Mouse (Mus musculus) forebrain, embryonic 14.5 days (tissue): ENCODE measurements at regions not wholly inside any gene's neighbourhood (a gene's known extent, or its start where the extent isn't known, plus 50 kb on each side); places are given as distances from the start of the nearest gene placed in this dataset.
"Not testable (repeated sequence)": the region's sequence is repeated elsewhere in the genome, so short reads cannot be mapped to it uniquely, and the experiment has no call there.

Experiments used
- ATAC-seq: fragments of 200-750 bp; cut with Nextera tagmentation; 2 replicates; pipeline ENCODE4 v1.8.0; 2017; ENCODE audit warnings: mild to moderate bottlenecking, moderate library complexity
- DNase-seq: peaks from one replicate; pipeline ENCODE4 v3.0.0-alpha.2; 2015; ENCODE audit warnings: low spot score
- H3K27ac ChIP-seq: fragments of 300-500 bp; sonication (generic); 2 replicates; pipeline ENCODE4 v1.5.1; 2014; ENCODE audit warnings: low read depth, mild to moderate bottlenecking, control low read depth, low read length, moderate library complexity
- H3K27me3 ChIP-seq: fragments of 300-500 bp; sonication (generic); replicated peaks from 2 replicates; pipeline ENCODE4 v1.6.1; 2014; ENCODE audit warnings: low read length, control low read depth, mixed read lengths; ENCODE audit not compliant: control insufficient read depth, insufficient read depth
- H3K36me3 ChIP-seq: fragments of 300-500 bp; sonication (generic); 2 replicates; pipeline ENCODE4 v1.6.1; 2014; ENCODE audit warnings: low read length, control low read depth; ENCODE audit not compliant: control insufficient read depth, insufficient read depth
- H3K4me1 ChIP-seq: fragments of 300-500 bp; sonication (generic); 2 replicates; pipeline ENCODE4 v1.6.1; 2014; ENCODE audit warnings: antibody characterized with exemption, low read length, control low read depth; ENCODE audit not compliant: control insufficient read depth, insufficient read depth
- H3K4me2 ChIP-seq: fragments of 300-500 bp; sonication (generic); 2 replicates; pipeline ENCODE4 v1.6.1; 2014; ENCODE audit warnings: mild to moderate bottlenecking, control low read depth, low read length
- H3K4me3 ChIP-seq: fragments of 300-500 bp; sonication (generic); 2 replicates; pipeline ENCODE4 v1.5.1; 2014; ENCODE audit warnings: low read depth, low read length, control low read depth
- H3K9ac ChIP-seq: fragments of 300-500 bp; sonication (generic); 2 replicates; pipeline ENCODE4 v1.6.1; 2014; ENCODE audit warnings: mild to moderate bottlenecking, low read length, control low read depth, moderate library complexity
- H3K9me3 ChIP-seq: fragments of 300-500 bp; sonication (generic); replicated peaks from 2 replicates; pipeline ENCODE4 v1.6.1; 2016; ENCODE audit warnings: low read length, control low read depth, mixed read lengths; ENCODE audit not compliant: control insufficient read depth
- WGBS: fragments of 180-500 bp; shearing (Covaris S2); extraction: QIAGEN DNeasy Blood & Tissue Kit; methylation state at CpG from one replicate; pipeline ENCODE4 v1.1.7; 2014; 5-methylcytosine and 5-hydroxymethylcytosine counted together

- not testable (repeated sequence) for H3K9me3 ChIP-seq, H3K4me2 ChIP-seq, DNase-seq, H3K27me3 ChIP-seq, H3K9ac ChIP-seq, H3K4me3 ChIP-seq, H3K4me1 ChIP-seq, H3K36me3 ChIP-seq, ATAC-seq, H3K27ac ChIP-seq
- 32% methylated on average over 10 of the region's 10 CpGs for WGBS
Observed at GRCm38 (mm10) chr9:11441241-11441997, 536.8 kb upstream of the Cntn5 start.

GRCm38 (mm10) chr9:11436443-11437167, 532.0 kb upstream of the Cntn5 start:
- ATAC-seq (no peak), DNase-seq (no peak)
- 77% methylated on average over 1 of the region's 1 CpGs for WGBS

GRCm38 (mm10) chr9:11436014-11436413, 531.4 kb upstream of the Cntn5 start:
- WGBS, result 83% methylated on average over 2 of the region's 2 CpGs

More at GRCm38 (mm10) chr9:11436443-11437167, 532.0 kb upstream of the Cntn5 start:
- H3K4me2 ChIP-seq, result no peak overlapping the region
- H3K9ac ChIP-seq, result no peak overlapping the region
- no peak overlapping the region for H3K27ac ChIP-seq
- no peaks in the 10 kb centered on the region for H3K9me3 ChIP-seq
- H3K4me3 ChIP-seq, result no peak overlapping the region
- no peaks in the 10 kb centered on the region for H3K36me3 ChIP-seq
- no peaks in the 10 kb centered on the region for H3K27me3 ChIP-seq
- H3K4me1 ChIP-seq, result no peaks in the 10 kb centered on the region

GRCm38 (mm10) chr9:11435019-11435418, 530.4 kb upstream of the Cntn5 start:
- no peaks in the 10 kb centered on the region for H3K4me1 ChIP-seq
- H3K27me3 ChIP-seq, result no peaks in the 10 kb centered on the region
- no peak overlapping the region for H3K27ac ChIP-seq
- H3K9ac ChIP-seq, result no peak overlapping the region
- ATAC-seq (no peak), DNase-seq (peak; percentile 29)
- H3K4me3 ChIP-seq, result no peak overlapping the region
- no peaks in the 10 kb centered on the region for H3K9me3 ChIP-seq
- H3K4me2 ChIP-seq, result no peak overlapping the region
- 30% methylated on average over 2 of the region's 2 CpGs for WGBS
- H3K36me3 ChIP-seq, result no peaks in the 10 kb centered on the region

More at GRCm38 (mm10) chr9:11436014-11436413, 531.4 kb upstream of the Cntn5 start:
- ATAC-seq, result no peak
- DNase-seq, result no peak
- Histone ChIP-seq H3K9ac (no peak overlapping the region), H3K4me3 (no peak overlapping the region), H3K36me3 (no peaks in the 10 kb centered on the region), H3K9me3 (no peaks in the 10 kb centered on the region), H3K4me2 (no peak overlapping the region), H3K27me3 (no peaks in the 10 kb centered on the region), H3K4me1 (no peaks in the 10 kb centered on the region), H3K27ac (no peak overlapping the region)

GRCm38 (mm10) chr9:11426473-11426872, 521.9 kb upstream of the Cntn5 start:
- H3K36me3 ChIP-seq, result no peaks in the 10 kb centered on the region
- no peak overlapping the region for H3K27ac ChIP-seq
- H3K4me1 ChIP-seq, result no peaks in the 10 kb centered on the region
- DNase-seq, result no peak
- 87% methylated on average over 3 of the region's 3 CpGs for WGBS
- no peak overlapping the region for H3K4me3 ChIP-seq
- no peaks in the 10 kb centered on the region for H3K27me3 ChIP-seq
- no peak for ATAC-seq
- H3K9me3 ChIP-seq, result no peaks in the 10 kb centered on the region
- H3K4me2 ChIP-seq, result no peak overlapping the region
- H3K9ac ChIP-seq, result no peak overlapping the region

GRCm38 (mm10) chr9:11396829-11397228, 492.3 kb upstream of the Cntn5 start:
- DNase-seq, result no peak
- H3K4me1 ChIP-seq, result no peaks in the 10 kb centered on the region
- H3K4me3 ChIP-seq, result no peak overlapping the region
- no peak for ATAC-seq
- H3K9me3 ChIP-seq, result no peaks in the 10 kb centered on the region
- WGBS, result 89% methylated on average over 2 of the region's 2 CpGs
- no peak overlapping the region for H3K4me2 ChIP-seq
- no peak overlapping the region for H3K27ac ChIP-seq
- no peaks in the 10 kb centered on the region for H3K36me3 ChIP-seq
- H3K9ac ChIP-seq, result no peak overlapping the region
- no peaks in the 10 kb centered on the region for H3K27me3 ChIP-seq

- Histone ChIP-seq H3K9me3 (no peaks in the 10 kb centered on the region), H3K4me1 (no peaks in the 10 kb centered on the region), H3K27ac (no peak overlapping the region), H3K4me2 (no peak overlapping the region), H3K36me3 (no peaks in the 10 kb centered on the region), H3K4me3 (no peak overlapping the region), H3K27me3 (no peaks in the 10 kb centered on the region), H3K9ac (no peak overlapping the region)
- ATAC-seq (no peak), DNase-seq (no peak)
- 88% methylated on average over 1 of the region's 1 CpGs for WGBS
Observed at GRCm38 (mm10) chr9:11381648-11382075, 477.1 kb upstream of the Cntn5 start.

GRCm38 (mm10) chr9:11380531-11380930, 476.0 kb upstream of the Cntn5 start:
- DNase-seq, result no peak
- H3K4me3 ChIP-seq, result no peak overlapping the region
- no peak overlapping the region for H3K9ac ChIP-seq
- WGBS, result 93% methylated on average over 7 of the region's 7 CpGs
- H3K27ac ChIP-seq, result no peak overlapping the region
- ATAC-seq, result no peak
- no peak overlapping the region for H3K4me2 ChIP-seq
- no peaks in the 10 kb centered on the region for H3K4me1 ChIP-seq
- H3K36me3 ChIP-seq, result no peaks in the 10 kb centered on the region
- no peaks in the 10 kb centered on the region for H3K27me3 ChIP-seq
- no peaks in the 10 kb centered on the region for H3K9me3 ChIP-seq

- Histone ChIP-seq H3K9me3 (no peaks in the 10 kb centered on the region), H3K27ac (no peak overlapping the region), H3K27me3 (no peaks in the 10 kb centered on the region), H3K4me3 (no peak overlapping the region), H3K4me2 (no peak overlapping the region), H3K9ac (no peak overlapping the region), H3K36me3 (no peaks in the 10 kb centered on the region), H3K4me1 (no peaks in the 10 kb centered on the region)
- ATAC-seq (no peak), DNase-seq (no peak)
- WGBS, result 87% methylated on average over 4 of the region's 4 CpGs
Observed at GRCm38 (mm10) chr9:11378046-11378445, 473.5 kb upstream of the Cntn5 start.
